Comparison of ENCODE assay signal across 28 mouse cellular contexts in the genomic region with DNA sequence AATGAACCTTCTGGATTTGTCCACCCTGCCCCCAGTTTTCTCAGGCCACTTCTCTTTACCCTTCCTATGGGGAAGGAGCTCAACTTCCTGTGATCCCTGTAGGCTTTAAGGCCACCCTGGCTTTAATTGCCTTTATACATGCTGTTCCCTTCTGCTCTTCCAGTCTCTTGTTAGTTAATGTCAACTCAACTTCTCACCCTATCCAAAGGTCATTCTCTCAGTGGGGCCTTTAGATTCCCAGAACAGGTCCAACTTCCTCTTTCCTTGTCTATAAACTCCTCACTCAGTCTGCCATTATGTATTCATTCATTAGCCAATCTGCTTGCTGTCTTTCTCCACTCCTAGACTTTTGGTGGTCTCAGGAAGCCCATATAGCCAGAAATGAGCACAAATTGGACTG. TPM values are rescaled to one million over a fixed set of nuclear protein-coding genes. Genes with fewer than 3 reads are reported as not detected.
DNase-seq lines count a peak whose midpoint lies in the region; ATAC-seq lines count a peak whose summit lies in the region.
"Had no signal": no experiment of that assay in that cellular context is flagged by ENCODE, and none has a peak within 500 bp of the region (broad histone marks: within the 10 kb centered on the region; RNA-seq: fewer than 3 reads in every experiment).

No protein-coding gene starts in this region.

- no peak overlapping the region for H3K4me3 ChIP-seq in liver, embryonic 16.5 days (ENCODE audit: low read depth, low read length)
- no peak overlapping the region for H3K4me3 ChIP-seq in liver, embryonic 11.5 days (ENCODE audit: low read depth, low read length)
- no peak overlapping the region for H3K4me3 ChIP-seq in intestine, embryonic 15.5 days (replicated peaks)
- no peak overlapping the region for H3K4me3 ChIP-seq in stomach, embryonic 15.5 days (replicated peaks)
- no peak overlapping the region for H3K4me3 ChIP-seq in hindbrain, embryonic 10.5 days
- H3K4me3 ChIP-seq: embryonic facial prominence, embryonic 10.5 days; embryonic facial prominence, embryonic 15.5 days; forebrain, embryonic 12.5 days; limb, embryonic 12.5 days had no signal

- no peaks in the 10 kb centered on the region for H3K36me3 ChIP-seq in liver, embryonic 16.5 days (ENCODE audit: control insufficient read depth, insufficient read depth)
- no peaks in the 10 kb centered on the region for H3K36me3 ChIP-seq in liver, embryonic 11.5 days (ENCODE audit: control insufficient read depth, insufficient read depth, low read length)
- H3K36me3 ChIP-seq in intestine, embryonic 15.5 days = no peaks in the 10 kb centered on the region
- H3K36me3 ChIP-seq in stomach, embryonic 15.5 days = no peaks in the 10 kb centered on the region
- no peaks in the 10 kb centered on the region for H3K36me3 ChIP-seq in hindbrain, embryonic 10.5 days
- H3K36me3 ChIP-seq: embryonic facial prominence, embryonic 10.5 days; forebrain, embryonic 12.5 days; limb, embryonic 12.5 days had no signal

- no peaks in the 10 kb centered on the region for H3K9me3 ChIP-seq in liver, embryonic 16.5 days (replicated peaks; ENCODE audit: control insufficient read depth, low read length)
- H3K9me3 ChIP-seq in liver, embryonic 11.5 days (ENCODE audit: control insufficient read depth, low read length) = no peaks in the 10 kb centered on the region
- H3K9me3 ChIP-seq in intestine, embryonic 15.5 days = no peaks in the 10 kb centered on the region
- no peaks in the 10 kb centered on the region for H3K9me3 ChIP-seq in stomach, embryonic 15.5 days
- no peaks in the 10 kb centered on the region for H3K9me3 ChIP-seq in hindbrain, embryonic 10.5 days
- H3K9me3 ChIP-seq: embryonic facial prominence, embryonic 10.5 days; embryonic facial prominence, embryonic 15.5 days; forebrain, embryonic 12.5 days; limb, embryonic 12.5 days had no signal

- no peaks in the 10 kb centered on the region for H3K27me3 ChIP-seq in liver, embryonic 16.5 days (ENCODE audit: control insufficient read depth, insufficient read depth, low read depth, low read length)
- no peaks in the 10 kb centered on the region for H3K27me3 ChIP-seq in liver, embryonic 11.5 days (replicated peaks; ENCODE audit: control insufficient read depth, insufficient read depth, low read length)
- H3K27me3 ChIP-seq in intestine, embryonic 15.5 days (replicated peaks) = no peaks in the 10 kb centered on the region
- H3K27me3 ChIP-seq in stomach, embryonic 15.5 days (replicated peaks) = no peaks in the 10 kb centered on the region
- no peaks in the 10 kb centered on the region for H3K27me3 ChIP-seq in hindbrain, embryonic 10.5 days (ENCODE audit: insufficient read depth, poor library complexity, severe bottlenecking)
- H3K27me3 ChIP-seq: embryonic facial prominence, embryonic 15.5 days; forebrain, embryonic 12.5 days; limb, embryonic 12.5 days; Patski had no signal

- no peaks in the 10 kb centered on the region for H3K4me1 ChIP-seq in liver, embryonic 16.5 days (ENCODE audit: control insufficient read depth, low read depth, low read length)
- H3K4me1 ChIP-seq in liver, embryonic 11.5 days (replicated peaks; ENCODE audit: control insufficient read depth, insufficient read depth, low read length) = no peaks in the 10 kb centered on the region
- no peaks in the 10 kb centered on the region for H3K4me1 ChIP-seq in intestine, embryonic 15.5 days (replicated peaks)
- H3K4me1 ChIP-seq in stomach, embryonic 15.5 days = no peaks in the 10 kb centered on the region
- no peaks in the 10 kb centered on the region for H3K4me1 ChIP-seq in hindbrain, embryonic 10.5 days (replicated peaks)
- H3K4me1 ChIP-seq: forebrain, embryonic 12.5 days had no signal

- H3K9ac ChIP-seq in liver, embryonic 16.5 days (ENCODE audit: low read depth, low read length) = no peak overlapping the region
- H3K9ac ChIP-seq in liver, embryonic 11.5 days (ENCODE audit: low read depth, low read length) = no peak overlapping the region
- H3K9ac ChIP-seq in intestine, embryonic 15.5 days = no peak overlapping the region
- H3K9ac ChIP-seq in stomach, embryonic 15.5 days = no peak overlapping the region
- H3K9ac ChIP-seq: embryonic facial prominence, embryonic 15.5 days; forebrain, embryonic 12.5 days; forebrain, postnatal 0 days; limb, embryonic 12.5 days; liver, embryonic 14.5 days had no signal

- peak; percentile 30; the same call in 1 of the 2 replicates for ATAC-seq in liver, embryonic 16.5 days (ENCODE audit: low read depth)
- no peak for ATAC-seq in liver, embryonic 11.5 days (replicated peaks; ENCODE audit: low FRiP score)
- ATAC-seq in intestine, embryonic 15.5 days = peak; percentile 87
- ATAC-seq in stomach, embryonic 15.5 days (ENCODE audit: insufficient read depth, low FRiP score, low read depth) = no peak
- ATAC-seq: forebrain, postnatal 0 days; hindbrain, embryonic 16.5 days; midbrain, embryonic 16.5 days; Patski had no signal

- no peak overlapping the region for H3K4me2 ChIP-seq in liver, embryonic 16.5 days (ENCODE audit: low read depth, low read length)
- H3K4me2 ChIP-seq in liver, embryonic 11.5 days = no peak overlapping the region
- H3K4me2 ChIP-seq in intestine, embryonic 15.5 days (replicated peaks) = no peak overlapping the region
- H3K4me2 ChIP-seq in stomach, embryonic 15.5 days = no peak overlapping the region
- H3K4me2 ChIP-seq: embryonic facial prominence, embryonic 15.5 days; forebrain, embryonic 12.5 days; limb, embryonic 12.5 days; midbrain, embryonic 11.5 days had no signal

- DNase-seq in liver, embryonic 11.5 days (ENCODE audit: low spot score) = no peak
- DNase-seq in adipocyte (ENCODE audit: low spot score) = peak; percentile 31
- no peak for DNase-seq in hindbrain, embryonic 10.5 days (ENCODE audit: low spot score)
- DNase-seq in frontal cortex, postnatal 14 days (ENCODE audit: low spot score in 2 of 2) = no peak
- DNase-seq: adrenal gland, postnatal 14 days; cerebellum, adult 11-12 months; cerebellum, postnatal 14 days; forebrain, postnatal 0 days; gastrocnemius, postnatal 10 days; kidney, adult 11 months; layer of hippocampus, adult 9-11 months; lung, postnatal 36 days; right cerebral cortex, postnatal 25 days; spleen, adult 18-20 months had no signal

- H3K27ac ChIP-seq in liver, embryonic 16.5 days (ENCODE audit: low read length) = no peak overlapping the region
- H3K27ac ChIP-seq in liver, embryonic 11.5 days (ENCODE audit: low read depth, low read length) = no peak overlapping the region
- H3K27ac ChIP-seq in intestine, embryonic 15.5 days = peak overlapping the region; percentile 28; the same call in 1 of the 2 replicates
- peak overlapping the region; percentile 28; the same call in 1 of the 2 replicates for H3K27ac ChIP-seq in stomach, embryonic 15.5 days
- no peak overlapping the region for H3K27ac ChIP-seq in hindbrain, embryonic 10.5 days
- H3K27ac ChIP-seq: embryonic facial prominence, embryonic 10.5 days; embryonic facial prominence, embryonic 15.5 days; forebrain, embryonic 12.5 days; kidney, postnatal 0 days; limb, embryonic 12.5 days; liver, embryonic 14.5 days had no signal

RNA-seq across cellular contexts. Expression of gene Tc2n, which starts 40.4 kb away (rescaled TPM):
- 0.14 and 0.16 TPM in 2 replicates for polyA plus RNA-seq in liver, embryonic 16.5 days (2015; fragmentation: Nextera tagmentation; extraction: Ambion mirVana)
- polyA plus RNA-seq in liver, embryonic 11.5 days (2014; fragmentation: Nextera tagmentation; extraction: Ambion mirVana) = 0.11 TPM in 1 of 2 replicates, not detected in the other
- 3.5 and 4.0 TPM in 2 replicates for polyA plus RNA-seq in intestine, embryonic 15.5 days (2015; fragmentation: Nextera tagmentation; extraction: Ambion mirVana)
- polyA plus RNA-seq in stomach, embryonic 15.5 days (2015; fragmentation: Nextera tagmentation; extraction: Ambion mirVana) = 4.1 and 4.8 TPM in 2 replicates
- polyA plus RNA-seq in hindbrain, embryonic 10.5 days (2016; fragmentation: Nextera tagmentation; extraction: Ambion mirVana) = 0.11 and 0.27 TPM in 2 replicates
- polyA plus RNA-seq: neural tube, embryonic 11.5 days had no signal

Comparison
In these comparisons a context has a peak if more than half of its experiments do, and no peak if none do; other contexts are left out.
1. ATAC-seq: peak in liver, embryonic 16.5 days (single experiment) and intestine, embryonic 15.5 days (single experiment); none in liver, embryonic 11.5 days (single experiment) and stomach, embryonic 15.5 days (single experiment).
2. H3K27ac ChIP-seq: peak in intestine, embryonic 15.5 days (single experiment) and stomach, embryonic 15.5 days (single experiment); none in liver, embryonic 16.5 days (single experiment), liver, embryonic 11.5 days (single experiment) and hindbrain, embryonic 10.5 days (single experiment).